Mouse (Mus musculus) brain, embryonic 14.5 days (tissue): ENCODE measurements around the gene Neurl2.

Experiments used
- CTCF ChIP-seq: fragments of 200-500 bp; IDR thresholded peaks from 2 replicates; pipeline ENCODE4 v1.5.1; 2012; ENCODE audit warnings: inconsistent platforms, mild to moderate bottlenecking, moderate library complexity, borderline replicate concordance; ENCODE audit not compliant: insufficient read depth, insufficient read length; ENCODE audit errors: extremely low read depth
- POLR2A ChIP-seq: fragments of 200-500 bp; IDR thresholded peaks from 2 replicates; pipeline ENCODE4 v1.6.1; 2012; ENCODE audit warnings: mild to moderate bottlenecking, inconsistent platforms, borderline replicate concordance; ENCODE audit not compliant: poor library complexity, insufficient read depth, insufficient read length, severe bottlenecking; ENCODE audit errors: extremely low read depth

DNA sequence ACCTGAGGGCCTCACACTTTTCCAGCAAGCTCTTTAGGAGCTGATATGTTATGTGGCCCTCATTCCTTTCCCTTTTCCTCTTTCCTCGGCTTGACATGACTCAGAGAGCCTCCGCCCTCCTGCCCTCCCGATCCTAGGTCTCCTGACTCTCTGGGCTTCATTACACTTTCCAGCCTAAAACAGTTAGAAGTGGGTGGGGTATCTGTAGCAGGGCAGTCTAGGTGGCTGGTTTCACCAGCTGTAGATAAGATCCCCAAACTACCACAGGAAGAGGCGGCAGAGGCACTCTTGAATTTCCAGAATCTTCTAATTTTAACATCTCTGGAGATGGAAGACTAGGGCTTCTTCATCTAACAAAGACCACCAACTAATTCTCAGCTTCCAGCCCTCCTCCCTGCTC, 31.3 kb upstream of the Neurl2 start:
- TF ChIP-seq POLR2A, result no peak
- no peak for TF ChIP-seq CTCF
